Mouse (Mus musculus): ENCODE results near the gene Twist2.

Gene Twist2

DNA sequence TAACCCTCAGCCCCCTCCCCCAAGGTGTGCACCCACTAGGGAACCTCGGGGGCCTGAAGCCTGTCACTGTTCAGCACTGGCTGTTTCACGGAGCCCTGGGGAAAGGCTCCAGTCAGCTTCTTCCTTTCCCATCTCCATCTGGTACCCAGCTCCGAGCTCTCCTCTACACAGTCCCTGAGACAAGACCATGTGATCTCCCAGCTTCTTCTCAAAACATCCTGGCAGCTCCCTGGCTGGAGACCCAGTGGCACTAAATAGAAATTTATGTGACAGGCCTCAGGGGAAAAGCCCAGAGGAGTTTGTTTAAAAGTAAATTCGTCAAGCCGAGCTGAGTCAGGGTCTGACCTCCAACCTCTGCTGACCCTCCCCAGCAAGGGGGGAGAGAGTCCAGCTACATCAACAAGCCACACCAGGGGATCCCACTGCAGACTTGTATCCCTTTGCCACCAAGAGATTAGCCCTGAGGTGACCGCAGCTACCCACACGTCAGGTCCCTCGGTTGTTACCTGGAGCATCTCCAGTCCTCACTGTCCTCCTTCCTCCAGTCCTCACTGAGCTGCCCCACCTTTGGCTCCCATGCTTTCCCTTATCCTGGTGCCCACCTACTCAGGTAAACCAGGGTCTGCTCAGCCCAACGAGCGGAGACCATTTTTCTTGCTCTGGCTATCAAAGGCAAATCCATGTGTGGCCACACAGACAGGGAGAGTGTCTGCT, 72.5 kb downstream of the Twist2 start:
- DNase-seq (ENCODE audit: low read depth, low spot score): no peak

GRCm38 (mm10) chr1:91874633-91875032, 73.4 kb downstream of the Twist2 start:
- no peak for DNase-seq (ENCODE audit: low read depth, low spot score)

DNA sequence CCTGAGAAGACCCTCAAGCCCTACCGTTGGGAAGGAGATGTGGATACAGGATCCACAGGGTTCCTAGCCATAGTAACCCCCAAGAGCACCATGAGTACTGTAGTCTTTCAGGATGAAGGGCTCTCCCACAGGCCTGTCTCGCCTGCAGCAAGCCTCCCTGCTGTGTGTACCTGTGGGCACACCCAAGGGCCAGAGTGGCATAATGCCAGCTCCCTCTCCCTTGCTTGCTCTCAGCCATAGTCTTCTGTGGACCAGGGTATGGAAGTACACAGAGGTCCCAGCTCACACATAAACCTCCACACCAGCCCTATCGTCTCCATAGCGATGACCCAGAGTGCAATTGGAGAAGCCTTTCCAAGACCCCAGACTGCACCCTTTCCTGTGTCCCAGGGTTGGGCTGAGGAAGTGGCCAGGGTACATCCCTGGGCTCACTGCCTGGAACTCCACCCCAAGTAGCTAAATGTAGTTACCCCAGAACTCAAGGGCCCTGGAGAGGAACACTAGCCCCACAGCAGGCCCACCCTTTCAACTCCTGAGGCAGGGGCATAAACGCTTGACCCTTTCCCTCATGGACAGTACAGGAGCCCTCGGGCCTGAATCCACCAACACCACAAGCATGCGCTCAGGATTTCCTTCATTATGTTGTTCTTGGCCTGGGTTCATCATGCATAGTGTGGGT, 73.9 kb downstream of the Twist2 start:
- no peak for DNase-seq (ENCODE audit: low read depth, low spot score)

DNA sequence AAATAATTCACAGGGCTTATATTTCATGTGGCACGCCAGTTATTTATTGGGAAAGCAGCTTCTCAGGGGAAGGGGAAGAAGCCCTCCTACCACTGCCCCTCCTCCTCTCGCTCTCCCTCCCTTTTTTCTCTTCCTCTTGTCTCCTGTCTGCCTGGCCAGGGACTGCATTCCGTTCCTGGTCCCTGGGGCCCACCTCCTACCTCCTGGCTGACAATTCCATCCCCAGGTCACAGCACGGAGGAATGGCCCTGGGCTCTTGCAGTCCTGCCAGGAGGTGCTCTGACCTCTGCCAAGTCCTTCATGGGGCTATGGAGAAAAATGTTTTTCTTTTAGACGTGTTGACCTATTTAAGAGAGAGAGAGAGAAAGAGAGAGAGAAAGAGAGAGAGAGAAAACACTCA, 77.4 kb downstream of the Twist2 start:
- no peak for DNase-seq (ENCODE audit: low read depth, low spot score)

GRCm38 (mm10) chr1:91880156-91880555, 78.9 kb downstream of the Twist2 start:
- no peak for DNase-seq (ENCODE audit: low read depth, low spot score)

GRCm38 (mm10) chr1:91880899-91881298, 79.6 kb downstream of the Twist2 start:
- DNase-seq (ENCODE audit: low read depth, low spot score): no peak

DNA sequence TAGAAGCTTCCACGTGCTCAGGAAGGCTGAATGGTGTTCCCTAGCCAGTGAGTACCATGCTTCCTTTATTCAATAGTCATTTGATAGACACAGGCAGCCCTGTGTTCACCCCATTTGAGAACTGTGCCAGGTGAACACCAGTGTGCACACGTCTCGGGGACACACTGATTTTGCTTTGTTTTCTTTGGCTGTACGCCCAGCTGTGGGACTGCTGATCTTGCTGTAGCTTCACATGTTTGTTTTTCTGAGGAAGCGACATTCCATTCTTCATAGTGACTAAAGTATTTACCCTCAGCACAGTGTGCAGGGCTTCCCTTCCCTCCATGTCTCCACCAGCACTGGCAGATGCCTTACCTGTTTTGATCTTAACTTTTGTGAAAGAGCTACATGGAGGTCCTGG, 81.9 kb downstream of the Twist2 start:
- no peak for DNase-seq (ENCODE audit: low read depth, low spot score)

DNA sequence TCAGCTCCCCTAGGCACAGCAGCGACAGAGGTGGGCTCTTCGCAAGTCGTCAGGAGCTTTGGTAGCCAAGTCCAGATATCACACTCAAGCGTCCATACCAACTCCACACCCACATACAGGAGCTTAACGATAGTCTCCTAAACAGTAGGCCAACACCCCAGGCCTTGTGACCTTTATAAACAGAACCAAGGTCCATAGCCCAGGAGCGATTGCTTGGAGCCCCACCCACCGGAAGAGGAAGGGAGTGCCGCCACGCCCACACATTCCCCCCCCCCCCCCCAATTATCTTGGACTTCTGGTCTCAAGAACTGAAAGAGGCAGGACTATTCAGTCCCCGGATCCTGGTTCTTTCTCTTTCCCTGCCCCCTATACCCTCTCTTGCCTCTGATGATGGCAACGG, 92.3 kb downstream of the Twist2 start:
- no peak for DNase-seq (ENCODE audit: low read depth, low spot score)

- no peak for DNase-seq (ENCODE audit: low read depth, low spot score)
Observed at GRCm38 (mm10) chr1:91894286-91894685, 93.0 kb downstream of the Twist2 start.

- DNase-seq (ENCODE audit: low read depth, low spot score): no peak
Observed at GRCm38 (mm10) chr1:91897078-91897477, 95.8 kb downstream of the Twist2 start.
